Mouse (Mus musculus) C2C12 (cell line): ENCODE results near the gene Itgb7. TPM values are rescaled to one million over a fixed set of nuclear protein-coding genes. Genes with fewer than 3 reads are reported as not detected.
A peak's percentile ranks its signal among the peaks of the same experiment; 100 is the strongest.

Experiments used
- H3K27me3 ChIP-seq: one replicate; pipeline ENCODE4 v1.6.1; 2011; ENCODE audit not compliant: control insufficient read depth, insufficient read depth, insufficient read length
- H3K36me3 ChIP-seq: one replicate; pipeline ENCODE4 v1.6.1; 2011; ENCODE audit not compliant: control insufficient read depth, insufficient read depth
- H3K4me3 ChIP-seq: one replicate; pipeline ENCODE4 v1.5.1; 2011; ENCODE audit warnings: mild to moderate bottlenecking, control low read depth; ENCODE audit not compliant: poor library complexity, insufficient read depth, severe bottlenecking
- H3K79me2 ChIP-seq: one replicate; pipeline ENCODE4 v1.6.1; 2011; ENCODE audit not compliant: control insufficient read depth, insufficient read depth
- H3K79me3 ChIP-seq: one replicate; pipeline ENCODE4 v1.6.1; 2011; ENCODE audit warnings: low read depth, control low read depth
- H3ac ChIP-seq: one replicate; pipeline ENCODE3; 2011; ENCODE audit warnings: low read depth; ENCODE audit not compliant: control insufficient read depth, insufficient read length
- CEBPB ChIP-seq: IDR thresholded peaks from one replicate; pipeline ENCODE4 v1.6.1; 2011; ENCODE audit warnings: low read depth, mild to moderate bottlenecking, control low read depth, moderate library complexity
- CTCF ChIP-seq: IDR thresholded peaks from one replicate; pipeline ENCODE4 v1.5.1; 2011; ENCODE audit not compliant: control insufficient read depth, insufficient read depth, insufficient read length
- FOSL1 ChIP-seq: IDR thresholded peaks from one replicate; pipeline ENCODE4 v1.8.0; 2011; ENCODE audit warnings: mild to moderate bottlenecking, low read length; ENCODE audit not compliant: poor library complexity, insufficient read depth, severe bottlenecking
- MAX ChIP-seq: IDR thresholded peaks from one replicate; pipeline ENCODE4 v1.6.1; 2011; ENCODE audit warnings: mild to moderate bottlenecking, control low read depth
- MYOD1 ChIP-seq: IDR thresholded peaks from one replicate; pipeline ENCODE4 v1.6.1; 2011; ENCODE audit warnings: low read depth; ENCODE audit not compliant: control insufficient read depth, insufficient read length
- MYOG ChIP-seq: IDR thresholded peaks from one replicate; pipeline ENCODE4 v1.6.1; 2011; ENCODE audit not compliant: control insufficient read depth, insufficient read length; ENCODE audit errors: extremely low read depth
- USF1 ChIP-seq: IDR thresholded peaks from one replicate; pipeline ENCODE4 v1.6.1; 2011; ENCODE audit warnings: low read depth, mild to moderate bottlenecking, control low read depth, moderate library complexity
- polyA plus RNA-seq: library from polyadenylated mRNA; unstranded; fragments of >200 nt; fragmentation: generic; extraction: Trizol; gene quantifications from one replicate; pipeline ENCODE4 v1.2.1, GENCODE M21; 2012; ENCODE audit warnings: missing spikeins

Gene Itgb7
- polyA plus RNA-seq, 1 experiment = 58.8 TPM

DNA sequence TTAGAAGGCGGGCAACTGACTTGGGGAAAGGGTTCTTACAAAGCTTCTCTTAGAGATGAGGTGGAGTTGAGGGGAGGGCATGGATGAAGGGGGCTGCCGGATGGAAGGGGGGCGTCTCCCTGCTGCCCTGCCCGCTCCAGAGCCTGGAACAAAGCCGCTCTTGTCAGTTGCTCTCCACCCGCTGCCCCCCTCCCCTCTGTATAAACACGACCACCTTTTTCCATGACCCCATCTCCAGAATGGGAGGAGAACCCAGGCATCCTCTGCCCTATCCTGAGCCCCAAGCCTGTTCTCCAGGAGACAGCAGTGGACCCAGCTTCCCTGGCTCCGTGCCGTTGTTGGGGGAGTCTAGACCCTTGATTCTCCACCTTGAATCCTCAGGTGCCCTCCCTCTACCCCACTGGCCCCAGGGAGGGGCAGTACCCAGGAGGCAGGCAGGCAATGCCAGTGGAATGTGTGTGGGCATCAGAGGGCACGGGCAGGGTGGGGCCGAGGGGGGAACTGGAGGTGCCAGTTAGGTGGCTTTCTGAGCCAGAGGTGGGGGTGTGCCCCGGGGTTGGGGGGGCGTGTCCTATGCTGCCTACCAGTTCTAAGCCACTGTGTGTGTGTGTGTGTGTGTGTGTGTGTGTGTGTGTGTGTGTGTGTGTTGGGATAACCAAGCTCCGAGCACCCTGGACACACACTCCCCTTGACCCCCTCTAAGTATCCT, 24.0 kb upstream of the Itgb7 start:
- TF ChIP-seq CTCF (no peak), FOSL1 (no peak), MAX (no peak), MYOD1 (no peak), MYOG (no peak), USF1 (no peak), CEBPB (no peak)
- Histone ChIP-seq H3K79me2 (peaks cover 51% of the 10 kb centered on the region), H3ac (no peak overlapping the region), H3K36me3 (peaks cover 27% of the 10 kb centered on the region), H3K27me3 (no peaks in the 10 kb centered on the region), H3K4me3 (peak overlapping the region; percentile 89), H3K79me3 (peaks cover 17% of the 10 kb centered on the region)

DNA sequence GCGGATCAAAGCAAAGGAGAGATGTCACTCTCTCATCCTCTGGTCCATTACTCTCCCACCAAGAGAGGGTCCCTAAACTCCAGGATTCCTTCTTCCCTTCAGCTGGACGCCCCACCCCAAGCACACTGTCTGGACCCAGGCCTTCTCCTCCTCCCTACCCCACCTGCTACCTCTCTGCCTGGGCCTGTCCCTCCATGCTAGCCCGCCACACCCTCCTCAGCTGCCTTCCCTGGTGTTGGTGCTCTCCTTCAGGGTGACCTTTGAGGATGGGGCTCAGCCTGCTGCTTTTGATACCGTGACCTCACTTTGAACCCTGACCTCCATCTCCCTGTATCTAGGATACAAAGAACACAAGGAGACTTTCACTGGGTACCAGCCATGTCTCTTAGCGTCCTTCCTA, 18.8 kb upstream of the Itgb7 start:
- H3K79me3 ChIP-seq = peaks cover 7% of the 10 kb centered on the region
- H3ac ChIP-seq = no peak overlapping the region
- TF ChIP-seq CEBPB = no peak
- no peak for TF ChIP-seq USF1
- no peak for TF ChIP-seq MYOG
- peaks cover 40% of the 10 kb centered on the region for H3K36me3 ChIP-seq
- peaks cover 47% of the 10 kb centered on the region for H3K79me2 ChIP-seq
- no peaks in the 10 kb centered on the region for H3K27me3 ChIP-seq
- no peak overlapping the region for H3K4me3 ChIP-seq

DNA sequence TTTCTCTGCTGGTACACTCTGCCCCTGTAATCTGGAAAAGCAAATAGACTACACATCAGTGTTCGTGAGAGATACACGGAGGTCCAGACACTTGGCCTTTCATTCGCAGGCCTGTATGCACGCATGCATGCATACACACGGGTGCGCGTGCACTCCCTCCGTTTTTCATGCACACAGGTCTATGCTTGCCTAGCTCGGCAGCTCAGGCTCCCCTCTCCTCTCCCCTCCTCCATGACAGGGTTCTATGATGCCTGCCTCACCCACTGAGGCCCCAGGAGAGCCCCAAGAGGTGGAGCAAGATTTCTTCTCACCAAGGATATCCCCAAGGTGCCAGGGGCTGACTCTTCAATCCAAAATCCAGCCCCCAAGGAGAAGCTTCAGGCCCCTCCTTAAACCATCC, 18.2 kb upstream of the Itgb7 start:
- Histone ChIP-seq H3K79me2 (peaks cover 47% of the 10 kb centered on the region), H3K79me3 (peaks cover 9% of the 10 kb centered on the region), H3K36me3 (peaks cover 40% of the 10 kb centered on the region), H3ac (no peak overlapping the region), H3K27me3 (no peaks in the 10 kb centered on the region), H3K4me3 (no peak overlapping the region)
- TF ChIP-seq CEBPB (no peak), MYOD1 (no peak), FOSL1 (no peak), MAX (no peak), CTCF (no peak), MYOG (no peak), USF1 (no peak)

DNA sequence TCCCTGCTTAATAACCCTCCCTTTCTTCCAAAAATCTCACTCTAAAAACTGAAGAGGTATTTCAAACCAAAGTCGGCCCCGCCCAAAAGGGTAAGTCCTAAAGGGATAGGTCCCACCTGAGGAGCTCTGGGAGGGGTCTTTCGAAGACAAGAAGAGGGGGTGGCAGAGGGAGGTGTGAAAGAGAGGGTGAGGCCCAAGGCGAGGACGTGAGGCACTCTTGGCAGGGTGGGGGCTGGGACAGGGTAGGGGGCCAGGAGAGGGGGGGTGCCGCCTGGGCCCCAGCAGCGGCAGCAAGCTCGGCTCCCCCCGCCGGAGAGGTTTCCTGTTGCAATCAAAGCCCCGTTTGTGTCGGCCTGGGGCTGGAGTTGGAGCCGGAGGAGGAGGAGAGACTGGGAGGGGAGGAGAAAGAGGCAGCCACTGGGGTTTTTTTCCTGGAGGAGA, 17.5 kb upstream of the Itgb7 start:
- no peak overlapping the region for H3K4me3 ChIP-seq

DNA sequence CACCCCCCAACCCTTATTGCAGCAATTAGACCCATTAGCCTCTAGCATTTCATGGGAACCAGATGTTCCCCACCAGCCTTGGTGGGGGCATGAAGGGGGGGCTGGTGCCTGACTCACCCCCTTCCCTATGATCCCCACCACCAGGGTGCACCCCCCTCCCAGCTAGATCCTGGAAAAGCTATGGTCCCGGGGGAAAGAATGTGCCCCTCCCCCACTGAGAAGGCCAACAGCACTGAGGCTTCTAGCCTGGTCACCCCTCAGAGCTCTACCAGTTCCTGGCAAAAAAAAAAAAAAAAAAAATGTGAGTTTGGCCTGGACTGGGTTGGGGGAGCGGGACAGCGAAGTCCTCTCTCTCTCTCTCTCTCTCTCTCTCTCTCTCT, 17.1 kb upstream of the Itgb7 start:
- Histone ChIP-seq H3K36me3 (peaks cover 40% of the 10 kb centered on the region), H3ac (no peak overlapping the region), H3K27me3 (no peaks in the 10 kb centered on the region), H3K79me3 (peaks cover 15% of the 10 kb centered on the region), H3K4me3 (no peak overlapping the region), H3K79me2 (peaks cover 53% of the 10 kb centered on the region)
- no peak for TF ChIP-seq CTCF
- TF ChIP-seq MYOD1 = no peak

More for the DNA sequence above, 17.5 kb upstream of the Itgb7 start:
- peaks cover 40% of the 10 kb centered on the region for H3K36me3 ChIP-seq
- H3K27me3 ChIP-seq = no peaks in the 10 kb centered on the region
- H3K79me2 ChIP-seq = peaks cover 50% of the 10 kb centered on the region
- no peak overlapping the region for H3ac ChIP-seq
- peaks cover 12% of the 10 kb centered on the region for H3K79me3 ChIP-seq
- TF ChIP-seq CEBPB (no peak), USF1 (no peak), CTCF (no peak), MYOG (no peak), MAX (no peak), MYOD1 (no peak), FOSL1 (no peak)

DNA sequence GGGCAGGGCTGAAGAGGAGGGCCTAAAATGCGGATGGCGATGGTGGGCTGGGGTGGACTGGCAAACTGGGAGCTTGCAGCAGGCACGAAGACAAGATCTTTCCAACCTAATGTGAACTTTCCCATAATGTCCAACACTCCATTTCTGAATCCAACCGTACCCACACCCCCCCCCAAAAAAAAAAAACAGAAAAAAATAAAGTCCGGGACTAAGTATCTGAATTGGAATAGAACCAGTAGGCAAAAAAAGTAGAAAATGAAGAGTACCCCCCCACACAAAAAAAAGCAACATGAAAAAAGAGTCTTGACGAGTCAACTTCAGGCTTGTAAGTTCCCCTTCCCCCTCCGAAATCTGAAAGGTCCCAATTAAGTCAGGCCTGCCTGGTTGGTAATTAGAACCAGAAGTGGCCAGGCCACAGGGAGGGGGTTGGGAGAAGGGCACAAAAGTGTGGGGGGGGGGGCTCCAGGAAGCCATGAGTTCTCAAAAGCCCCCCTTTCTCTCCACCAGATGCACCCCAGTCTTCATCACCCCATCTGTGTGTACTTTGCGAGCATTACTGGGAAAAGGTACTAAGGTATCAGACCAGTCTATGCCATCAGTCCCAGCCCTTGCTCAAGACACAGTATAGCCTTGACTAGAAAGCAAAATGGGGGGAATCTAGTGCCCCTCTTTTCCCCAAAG, 16.5 kb upstream of the Itgb7 start:
- peaks cover 15% of the 10 kb centered on the region for H3K79me3 ChIP-seq
- H3K79me2 ChIP-seq = peaks cover 53% of the 10 kb centered on the region
- TF ChIP-seq CTCF (no peak), FOSL1 (no peak), MAX (no peak), USF1 (no peak), CEBPB (no peak), MYOG (no peak)
- H3K36me3 ChIP-seq = peaks cover 37% of the 10 kb centered on the region
- H3K4me3 ChIP-seq = peak overlapping the region; percentile 52
- H3ac ChIP-seq = peak overlapping the region; percentile 75
- no peaks in the 10 kb centered on the region for H3K27me3 ChIP-seq
